Mouse (Mus musculus): ENCODE data around the gene Mypn. TPM values are rescaled to one million over a fixed set of nuclear protein-coding genes. Genes with fewer than 3 reads are reported as not detected.

The Mypn gene
- polyA plus RNA-seq (2015; fragmentation: Nextera tagmentation; extraction: Ambion mirVana): 12.3 and 14.4 TPM in 2 replicates

- no peaks in the 10 kb centered on the region for H3K27me3 ChIP-seq (ENCODE audit: control insufficient read depth, insufficient read depth, low read length)
- no peaks in the 10 kb centered on the region for H3K9me3 ChIP-seq (replicated peaks; ENCODE audit: control insufficient read depth, low read length)
- peak within 1 kb of the TSS; percentile 59 for H3K4me2 ChIP-seq (ENCODE audit: low read depth, low read length)
- peaks cover 2% of the 10 kb centered on the region; the same call in 1 of the 2 replicates for H3K36me3 ChIP-seq (ENCODE audit: control insufficient read depth, insufficient read depth)
- ATAC-seq (replicated peaks; ENCODE audit: extremely low read depth, insufficient read depth, low FRiP score): peak; percentile 89
- H3K9ac ChIP-seq (ENCODE audit: low read length): peak within 1 kb of the TSS; percentile 68
- peak within 1 kb of the TSS; percentile 82 for H3K27ac ChIP-seq (ENCODE audit: low read length)
- peak within 1 kb of the TSS; percentile 50 for H3K4me3 ChIP-seq (ENCODE audit: low read length)
- 51% methylated on average over 15 of the region's 15 CpGs for WGBS
- H3K4me1 ChIP-seq (ENCODE audit: control insufficient read depth, insufficient read depth, low read length): peaks cover 7% of the 10 kb centered on the region; the same call in 1 of the 2 replicates
Observed at GRCm38 (mm10) chr10:63203728-63204127, at the start of gene Mypn. Gene Mypn, minus strand, starts transcription at chr10:63203952.

- 93% methylated on average over 6 of the region's 6 CpGs for WGBS
Observed at GRCm38 (mm10) chr10:63248421-63248820, 44.7 kb upstream of the Mypn start.

GRCm38 (mm10) chr10:63247457-63247856, 43.7 kb upstream of the Mypn start:
- Histone ChIP-seq H3K4me2 (ENCODE audit: low read depth, low read length) (no peak overlapping the region), H3K36me3 (ENCODE audit: control insufficient read depth, insufficient read depth) (peaks cover 14% of the 10 kb centered on the region), H3K27ac (ENCODE audit: low read length) (no peak overlapping the region), H3K9me3 (replicated peaks; ENCODE audit: control insufficient read depth, low read length) (no peaks in the 10 kb centered on the region), H3K27me3 (ENCODE audit: control insufficient read depth, insufficient read depth, low read length) (no peaks in the 10 kb centered on the region), H3K9ac (ENCODE audit: low read length) (no peak overlapping the region), H3K4me1 (ENCODE audit: control insufficient read depth, insufficient read depth, low read length) (peaks cover 6% of the 10 kb centered on the region), H3K4me3 (ENCODE audit: low read length) (no peak overlapping the region)
- 81% methylated on average over 7 of the region's 7 CpGs for WGBS
- ATAC-seq (replicated peaks; ENCODE audit: extremely low read depth, insufficient read depth, low FRiP score): no peak

More at GRCm38 (mm10) chr10:63248421-63248820, 44.7 kb upstream of the Mypn start:
- Histone ChIP-seq H3K4me3 (ENCODE audit: low read length) (no peak overlapping the region), H3K4me1 (ENCODE audit: control insufficient read depth, insufficient read depth, low read length) (no peaks in the 10 kb centered on the region), H3K9ac (ENCODE audit: low read length) (no peak overlapping the region), H3K36me3 (ENCODE audit: control insufficient read depth, insufficient read depth) (peaks cover 21% of the 10 kb centered on the region), H3K27ac (ENCODE audit: low read length) (no peak overlapping the region), H3K9me3 (replicated peaks; ENCODE audit: control insufficient read depth, low read length) (no peaks in the 10 kb centered on the region), H3K4me2 (ENCODE audit: low read depth, low read length) (no peak overlapping the region), H3K27me3 (ENCODE audit: control insufficient read depth, insufficient read depth, low read length) (no peaks in the 10 kb centered on the region)
- ATAC-seq (replicated peaks; ENCODE audit: extremely low read depth, insufficient read depth, low FRiP score): no peak

DNA sequence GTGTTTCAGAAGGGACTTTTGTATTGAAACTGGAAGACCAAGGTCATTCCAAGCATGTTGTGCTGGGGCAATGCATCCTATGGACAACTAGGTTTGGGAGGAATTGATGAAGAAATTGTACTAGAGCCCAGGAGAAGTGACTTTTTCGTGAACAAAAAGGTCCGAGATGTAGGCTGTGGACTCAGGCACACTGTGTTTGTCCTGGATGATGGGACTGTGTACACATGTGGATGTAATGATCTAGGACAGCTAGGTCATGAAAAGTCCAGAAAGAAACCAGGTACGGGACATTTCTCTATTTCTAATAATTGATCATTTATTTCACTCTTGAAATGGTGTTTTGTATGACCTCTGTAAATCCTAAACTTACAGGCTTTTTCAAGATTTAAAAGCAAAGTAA, 42.1 kb upstream of the Mypn start:
- Histone ChIP-seq H3K27ac (ENCODE audit: low read length) (no peak overlapping the region), H3K4me2 (ENCODE audit: low read depth, low read length) (no peak overlapping the region), H3K9ac (ENCODE audit: low read length) (no peak overlapping the region), H3K27me3 (ENCODE audit: control insufficient read depth, insufficient read depth, low read length) (no peaks in the 10 kb centered on the region), H3K9me3 (replicated peaks; ENCODE audit: control insufficient read depth, low read length) (no peaks in the 10 kb centered on the region), H3K36me3 (ENCODE audit: control insufficient read depth, insufficient read depth) (peaks cover 14% of the 10 kb centered on the region), H3K4me1 (ENCODE audit: control insufficient read depth, insufficient read depth, low read length) (peaks cover 9% of the 10 kb centered on the region), H3K4me3 (ENCODE audit: low read length) (no peak overlapping the region)
- ATAC-seq (replicated peaks; ENCODE audit: extremely low read depth, insufficient read depth, low FRiP score): no peak
- WGBS: 92% methylated on average over 3 of the region's 3 CpGs

DNA sequence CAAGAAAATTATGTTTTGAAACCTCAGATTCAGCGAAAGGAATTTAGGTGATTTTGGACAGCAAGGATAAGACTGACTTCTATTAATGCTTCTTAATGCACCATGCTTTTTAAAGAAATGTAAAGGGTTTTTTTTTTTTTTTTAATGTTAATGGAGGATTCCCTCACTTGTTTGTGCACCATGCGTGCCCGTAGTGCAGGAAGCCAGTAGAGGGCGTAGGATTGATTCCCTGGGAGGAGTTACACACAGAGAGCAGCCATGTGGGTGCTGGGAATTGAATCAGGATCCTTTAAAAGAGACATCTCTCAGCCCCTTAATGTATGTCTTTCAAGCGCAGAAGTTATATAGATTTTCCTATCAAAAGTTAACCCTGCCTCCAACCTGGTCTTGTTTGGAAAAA, 41.0 kb upstream of the Mypn start:
- H3K9me3 ChIP-seq (replicated peaks; ENCODE audit: control insufficient read depth, low read length): no peaks in the 10 kb centered on the region
- ATAC-seq (replicated peaks; ENCODE audit: extremely low read depth, insufficient read depth, low FRiP score): no peak
- H3K4me3 ChIP-seq (ENCODE audit: low read length): peak overlapping the region; percentile 86
- H3K27ac ChIP-seq (ENCODE audit: low read length): peak overlapping the region; percentile 98
- H3K27me3 ChIP-seq (ENCODE audit: control insufficient read depth, insufficient read depth, low read length): no peaks in the 10 kb centered on the region
- H3K4me1 ChIP-seq (ENCODE audit: control insufficient read depth, insufficient read depth, low read length): peaks cover 9% of the 10 kb centered on the region
- peaks cover 5% of the 10 kb centered on the region; the same call in 1 of the 2 replicates for H3K36me3 ChIP-seq (ENCODE audit: control insufficient read depth, insufficient read depth)
- 17% methylated on average over 5 of the region's 5 CpGs for WGBS
- peak overlapping the region; percentile 94 for H3K9ac ChIP-seq (ENCODE audit: low read length)
- peak overlapping the region; percentile 66 for H3K4me2 ChIP-seq (ENCODE audit: low read depth, low read length)

DNA sequence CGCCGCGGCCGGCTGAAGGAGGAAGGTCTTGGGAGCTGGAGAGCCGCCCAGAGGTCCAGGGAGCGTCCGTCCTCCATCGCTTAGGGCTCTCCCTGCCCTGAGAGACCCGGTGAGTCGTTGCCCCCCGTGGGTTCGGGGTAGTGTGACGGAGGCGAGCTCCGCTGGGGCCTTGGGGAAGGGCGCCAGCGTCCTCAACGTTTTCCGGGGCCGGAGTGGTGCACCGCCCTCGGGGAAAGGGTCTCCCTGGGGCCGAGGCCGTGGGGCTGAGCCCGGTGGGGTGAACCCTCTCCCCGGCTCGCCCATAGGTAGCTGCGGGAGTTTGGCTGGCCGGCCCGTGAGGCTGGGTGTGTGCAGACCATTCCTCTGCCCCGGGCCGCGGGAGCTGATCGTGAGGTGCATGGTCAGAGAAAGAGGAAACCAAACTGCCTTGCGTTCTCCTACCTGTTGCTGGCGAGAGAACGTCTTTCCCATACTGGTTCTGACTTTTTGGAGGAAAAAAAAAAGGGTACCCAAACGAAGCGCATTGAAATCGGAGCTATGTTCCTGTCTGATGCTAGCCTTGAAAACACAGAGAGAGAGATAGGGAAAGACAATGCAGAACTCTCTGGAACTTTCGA, 40.4 kb upstream of the Mypn start:
- Histone ChIP-seq H3K36me3 (ENCODE audit: control insufficient read depth, insufficient read depth) (peaks cover 5% of the 10 kb centered on the region; the same call in 1 of the 2 replicates), H3K27ac (ENCODE audit: low read length) (peak overlapping the region; percentile 98), H3K27me3 (ENCODE audit: control insufficient read depth, insufficient read depth, low read length) (no peaks in the 10 kb centered on the region), H3K4me2 (ENCODE audit: low read depth, low read length) (peak overlapping the region; percentile 66), H3K4me1 (ENCODE audit: control insufficient read depth, insufficient read depth, low read length) (peaks cover 9% of the 10 kb centered on the region), H3K4me3 (ENCODE audit: low read length) (peak overlapping the region; percentile 86), H3K9ac (ENCODE audit: low read length) (peak overlapping the region; percentile 94), H3K9me3 (replicated peaks; ENCODE audit: control insufficient read depth, low read length) (no peaks in the 10 kb centered on the region)
- under 1% methylated on average over 41 of the region's 41 CpGs for WGBS
- ATAC-seq (replicated peaks; ENCODE audit: extremely low read depth, insufficient read depth, low FRiP score): peak; percentile 75

GRCm38 (mm10) chr10:63243493-63244054, 39.8 kb upstream of the Mypn start, which contains the start of gene Herc4:
Gene Herc4, plus strand, starts transcription at chr10:63243810.
- peaks cover 9% of the 10 kb centered on the region for H3K4me1 ChIP-seq (ENCODE audit: control insufficient read depth, insufficient read depth, low read length)
- peak within 1 kb of the TSS; percentile 77 for H3K4me2 ChIP-seq (ENCODE audit: low read depth, low read length)
- H3K9ac ChIP-seq (ENCODE audit: low read length): peak within 1 kb of the TSS; percentile 94
- H3K36me3 ChIP-seq (ENCODE audit: control insufficient read depth, insufficient read depth): peaks cover 5% of the 10 kb centered on the region; the same call in 1 of the 2 replicates
- H3K4me3 ChIP-seq (ENCODE audit: low read length): peak within 1 kb of the TSS; percentile 86
- no peaks in the 10 kb centered on the region for H3K9me3 ChIP-seq (replicated peaks; ENCODE audit: control insufficient read depth, low read length)
- under 1% methylated on average over 41 of the region's 44 CpGs for WGBS
- ATAC-seq (replicated peaks; ENCODE audit: extremely low read depth, insufficient read depth, low FRiP score): peak; percentile 99
- H3K27me3 ChIP-seq (ENCODE audit: control insufficient read depth, insufficient read depth, low read length): no peaks in the 10 kb centered on the region
- H3K27ac ChIP-seq (ENCODE audit: low read length): peak within 1 kb of the TSS; percentile 98

DNA sequence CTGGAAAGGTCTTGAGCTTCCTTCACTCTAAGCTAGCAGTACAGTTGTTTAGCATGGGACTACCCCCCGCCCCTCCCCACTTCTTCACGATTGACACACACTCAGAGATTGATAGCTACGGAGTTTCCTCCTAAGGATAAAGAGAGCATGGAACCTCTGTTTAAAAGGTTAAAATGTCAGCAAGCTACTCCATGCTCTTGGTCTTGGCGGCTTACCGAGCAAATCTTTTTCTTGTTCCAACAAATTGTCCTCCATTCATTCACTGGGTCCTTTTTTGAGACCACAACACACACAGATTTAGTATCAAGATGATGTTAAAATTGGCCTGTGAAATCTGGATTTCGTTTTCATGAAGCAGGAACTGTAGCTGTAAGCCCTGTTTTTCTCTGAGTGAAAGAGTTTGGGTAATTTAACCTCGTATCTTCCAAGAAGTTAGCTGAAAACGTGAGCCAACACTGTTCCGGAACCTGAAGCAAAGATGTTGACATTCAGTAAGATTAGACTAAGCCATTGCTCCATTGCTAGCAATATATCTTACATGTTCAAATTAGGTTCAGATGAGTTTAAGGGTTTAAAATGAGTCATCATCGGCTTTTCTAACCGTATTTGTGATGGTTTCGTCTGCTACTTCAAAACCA, 39.2 kb upstream of the Mypn start:
- 17% methylated on average over 12 of the region's 12 CpGs for WGBS
- peaks cover 5% of the 10 kb centered on the region; the same call in 1 of the 2 replicates for H3K36me3 ChIP-seq (ENCODE audit: control insufficient read depth, insufficient read depth)
- H3K9me3 ChIP-seq (replicated peaks; ENCODE audit: control insufficient read depth, low read length): no peaks in the 10 kb centered on the region
- peak overlapping the region; percentile 77 for H3K4me2 ChIP-seq (ENCODE audit: low read depth, low read length)
- no peak for ATAC-seq (replicated peaks; ENCODE audit: extremely low read depth, insufficient read depth, low FRiP score)
- H3K4me3 ChIP-seq (ENCODE audit: low read length): peak overlapping the region; percentile 86
- peak overlapping the region; percentile 42; the same call in 1 of the 2 replicates for H3K27ac ChIP-seq (ENCODE audit: low read length)
- no peaks in the 10 kb centered on the region for H3K27me3 ChIP-seq (ENCODE audit: control insufficient read depth, insufficient read depth, low read length)
- H3K4me1 ChIP-seq (ENCODE audit: control insufficient read depth, insufficient read depth, low read length): peaks cover 9% of the 10 kb centered on the region
- peak overlapping the region; percentile 72 for H3K9ac ChIP-seq (ENCODE audit: low read length)

DNA sequence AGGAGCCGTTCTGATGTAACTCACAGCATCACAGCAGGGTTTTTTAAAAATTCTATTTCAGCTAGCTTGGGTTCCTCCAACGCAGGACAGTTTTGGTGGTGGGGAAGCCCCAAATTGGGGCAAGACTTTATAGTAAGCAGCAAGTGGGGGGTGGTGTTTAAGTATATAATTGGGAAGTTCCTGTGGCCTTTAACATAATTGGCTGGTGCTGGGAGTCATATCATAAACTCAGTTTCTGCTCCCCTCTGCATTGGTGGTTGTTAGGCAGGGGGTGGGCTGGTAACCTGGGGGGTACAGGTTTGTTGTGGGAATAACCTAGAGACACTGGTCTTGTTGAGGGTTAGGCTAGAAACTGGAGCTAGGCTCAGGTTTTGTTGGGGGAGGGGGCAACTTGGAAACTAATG, 37.1 kb upstream of the Mypn start:
- 69% methylated on average over 2 of the region's 2 CpGs for WGBS
- no peak overlapping the region for H3K27ac ChIP-seq (ENCODE audit: low read length)
- peaks cover 2% of the 10 kb centered on the region; the same call in 1 of the 2 replicates for H3K36me3 ChIP-seq (ENCODE audit: control insufficient read depth, insufficient read depth)
- H3K4me1 ChIP-seq (ENCODE audit: control insufficient read depth, insufficient read depth, low read length): peaks cover 9% of the 10 kb centered on the region
- H3K4me2 ChIP-seq (ENCODE audit: low read depth, low read length): no peak overlapping the region
- H3K9ac ChIP-seq (ENCODE audit: low read length): no peak overlapping the region
- no peaks in the 10 kb centered on the region for H3K9me3 ChIP-seq (replicated peaks; ENCODE audit: control insufficient read depth, low read length)
- H3K4me3 ChIP-seq (ENCODE audit: low read length): no peak overlapping the region
- no peak for ATAC-seq (replicated peaks; ENCODE audit: extremely low read depth, insufficient read depth, low FRiP score)
- H3K27me3 ChIP-seq (ENCODE audit: control insufficient read depth, insufficient read depth, low read length): no peaks in the 10 kb centered on the region
